Mouse (Mus musculus): ENCODE data around the gene Plxnb3. TPM values are rescaled to one million over a fixed set of nuclear protein-coding genes. Genes with fewer than 3 reads are reported as not detected.

The Plxnb3 gene
- polyA plus RNA-seq, 1 experiment from 2014 or later = 0.79 TPM

DNA sequence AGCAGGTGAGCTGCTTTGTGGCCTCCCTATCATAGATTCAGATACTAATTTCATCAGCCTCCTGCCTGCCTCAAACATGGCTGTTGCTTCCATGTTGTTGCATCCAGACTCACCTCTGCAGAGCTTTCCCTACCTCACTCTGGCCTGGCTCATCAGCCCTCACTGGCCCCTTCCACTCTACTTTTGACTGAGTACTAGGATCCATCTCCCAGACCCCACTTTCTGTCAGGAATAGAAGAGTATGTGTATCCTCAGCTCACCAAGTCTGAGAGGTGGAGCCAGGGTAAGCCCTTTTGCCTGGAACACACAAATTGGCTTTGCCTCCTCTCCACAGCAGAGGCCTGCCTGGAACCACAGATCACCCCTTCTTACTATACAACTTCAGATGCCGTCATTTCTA, 31.6 kb downstream of the Plxnb3 start:
- no peak overlapping the region for H3K27ac ChIP-seq (replicated peaks)
- peaks cover 26% of the 10 kb centered on the region for H3K4me1 ChIP-seq (replicated peaks)
- peak overlapping the region; percentile 59; the same call in 1 of the 2 replicates for H3K4me2 ChIP-seq
- no peaks in the 10 kb centered on the region for H3K27me3 ChIP-seq
- ATAC-seq (ENCODE audit: low FRiP score, low read depth) = no peak
- H3K4me3 ChIP-seq = no peak overlapping the region
- H3K9me3 ChIP-seq = no peaks in the 10 kb centered on the region
- no peak overlapping the region for H3K9ac ChIP-seq
- peaks cover 4% of the 10 kb centered on the region; the same call in 1 of the 2 replicates for H3K36me3 ChIP-seq
- WGBS = 97% methylated on average over 1 of the region's 1 CpGs

DNA sequence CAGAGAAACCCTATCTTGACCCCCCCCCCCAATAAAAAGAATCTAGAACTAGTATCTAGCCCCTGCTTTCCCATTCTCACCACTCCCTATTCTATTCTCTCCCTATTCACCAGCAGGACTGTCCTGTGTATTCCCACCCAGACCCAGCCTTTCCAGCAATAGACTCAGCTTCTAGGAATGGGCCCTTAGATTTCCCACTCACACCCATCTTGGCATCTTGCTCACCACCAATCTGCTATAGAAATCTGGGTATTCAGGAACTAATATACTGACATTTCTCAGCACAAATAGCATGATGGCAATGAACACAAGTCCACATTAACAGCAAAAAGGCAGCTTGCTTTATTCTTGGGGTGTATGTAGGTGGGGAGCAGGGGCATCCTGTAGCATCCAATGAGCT, 36.1 kb downstream of the Plxnb3 start:
- H3K4me3 ChIP-seq = no peak overlapping the region
- no peaks in the 10 kb centered on the region for H3K27me3 ChIP-seq
- no peak overlapping the region for H3K4me2 ChIP-seq
- peaks cover 10% of the 10 kb centered on the region for H3K4me1 ChIP-seq (replicated peaks)
- H3K9me3 ChIP-seq = no peaks in the 10 kb centered on the region
- H3K9ac ChIP-seq = no peak overlapping the region
- H3K36me3 ChIP-seq = peaks cover 4% of the 10 kb centered on the region; the same call in 1 of the 2 replicates
- no peak for ATAC-seq (ENCODE audit: low FRiP score, low read depth)
- H3K27ac ChIP-seq (replicated peaks) = no peak overlapping the region

DNA sequence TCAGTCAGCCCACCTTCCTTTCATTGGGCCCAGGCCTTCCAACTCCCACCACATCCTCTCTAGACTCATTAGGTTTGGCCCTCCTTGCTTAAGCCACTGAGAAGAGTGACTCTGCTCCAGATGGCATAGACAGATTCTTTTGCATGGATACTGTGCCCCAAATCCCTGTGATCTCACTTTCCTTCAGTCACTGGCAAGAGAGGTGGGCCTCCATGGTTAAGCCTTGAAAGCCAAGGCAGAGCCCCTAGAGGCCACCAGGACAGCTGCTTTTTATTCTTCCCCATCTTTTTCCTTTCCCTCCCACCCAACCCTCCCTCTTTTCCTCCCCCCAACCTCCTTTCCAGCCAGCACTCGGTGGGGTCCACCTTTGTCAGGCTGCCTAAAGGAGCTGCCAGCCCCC, 36.6 kb downstream of the Plxnb3 start:
- peaks cover 4% of the 10 kb centered on the region; the same call in 1 of the 2 replicates for H3K36me3 ChIP-seq
- 6% methylated on average over 1 of the region's 1 CpGs for WGBS
- H3K4me2 ChIP-seq = no peak overlapping the region
- H3K9me3 ChIP-seq = no peaks in the 10 kb centered on the region
- no peak overlapping the region for H3K9ac ChIP-seq
- peaks cover 6% of the 10 kb centered on the region for H3K4me1 ChIP-seq (replicated peaks)
- H3K4me3 ChIP-seq = no peak overlapping the region
- no peak overlapping the region for H3K27ac ChIP-seq (replicated peaks)
- ATAC-seq (ENCODE audit: low FRiP score, low read depth) = no peak
- no peaks in the 10 kb centered on the region for H3K27me3 ChIP-seq

DNA sequence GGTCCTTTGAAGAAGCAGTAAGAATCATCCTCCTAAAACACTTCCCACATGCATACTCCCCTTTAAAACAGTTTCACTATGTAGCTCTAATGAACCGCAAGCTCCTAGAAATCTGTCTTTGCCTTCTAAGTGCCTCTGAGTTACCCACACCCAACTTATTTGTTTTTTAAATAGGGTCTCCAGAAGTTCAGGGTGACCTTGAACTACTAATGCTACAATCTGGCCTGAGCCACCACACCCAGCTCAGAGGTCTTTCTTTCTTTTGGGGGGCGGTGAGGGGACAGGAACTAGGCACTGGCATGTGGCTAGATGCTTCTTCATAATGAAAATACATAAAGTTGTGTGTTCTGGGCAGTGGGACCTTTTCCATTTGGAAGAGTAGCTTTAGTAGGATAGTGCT, 40.6 kb downstream of the Plxnb3 start:
- no peak overlapping the region for H3K4me3 ChIP-seq
- H3K9ac ChIP-seq = no peak overlapping the region
- no peak overlapping the region for H3K4me2 ChIP-seq
- no peak for ATAC-seq (ENCODE audit: low FRiP score, low read depth)
- no peaks in the 10 kb centered on the region for H3K4me1 ChIP-seq (replicated peaks)
- WGBS = 93% methylated on average over 2 of the region's 2 CpGs
- no peaks in the 10 kb centered on the region for H3K36me3 ChIP-seq
- H3K9me3 ChIP-seq = no peaks in the 10 kb centered on the region
- H3K27ac ChIP-seq (replicated peaks) = no peak overlapping the region
- H3K27me3 ChIP-seq = no peaks in the 10 kb centered on the region

DNA sequence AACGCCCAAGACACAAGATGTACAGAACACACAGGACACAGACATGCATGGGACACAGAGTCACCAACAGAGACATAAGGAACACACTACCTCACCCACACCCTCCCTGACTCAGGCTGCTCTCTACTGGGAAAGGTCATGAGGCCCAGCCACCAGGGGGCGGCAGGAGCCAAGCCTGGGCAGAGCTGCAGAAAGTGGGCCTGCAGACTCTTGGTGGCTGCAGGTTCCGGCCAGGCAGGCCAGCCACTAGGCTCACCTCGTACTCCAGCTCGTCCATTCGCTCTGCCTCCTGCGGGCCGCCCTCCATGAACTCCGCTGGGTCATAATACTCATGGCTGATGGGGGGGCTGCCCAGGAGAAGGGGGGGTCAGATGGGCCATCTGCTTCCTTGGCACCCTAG, 41.6 kb downstream of the Plxnb3 start:
- Histone ChIP-seq H3K9ac (no peak overlapping the region), H3K27ac (replicated peaks) (no peak overlapping the region), H3K4me3 (no peak overlapping the region), H3K36me3 (no peaks in the 10 kb centered on the region), H3K4me2 (no peak overlapping the region), H3K27me3 (no peaks in the 10 kb centered on the region), H3K4me1 (replicated peaks) (no peaks in the 10 kb centered on the region), H3K9me3 (no peaks in the 10 kb centered on the region)
- 36% methylated on average over 9 of the region's 9 CpGs for WGBS
- ATAC-seq (ENCODE audit: low FRiP score, low read depth) = peak; percentile 60; the same call in 1 of the 2 replicates

DNA sequence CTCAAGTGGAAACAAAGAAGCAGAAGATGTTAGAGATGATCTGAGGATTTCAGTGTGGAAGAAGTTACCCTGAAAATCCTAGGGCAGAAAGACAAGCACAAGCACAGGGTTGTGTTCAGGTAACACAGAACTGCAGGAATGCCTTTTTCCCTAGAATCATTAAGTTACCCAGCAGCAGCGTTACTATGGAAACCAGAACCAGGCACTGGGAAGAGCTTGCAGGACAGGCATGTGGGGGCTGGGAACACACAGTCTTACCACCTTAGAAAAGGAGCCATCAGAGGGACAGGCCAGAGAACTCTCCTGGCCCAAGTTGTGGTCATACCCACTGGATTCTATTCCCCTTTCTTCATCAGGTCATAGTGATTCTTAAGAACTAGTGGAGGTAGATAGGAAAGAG, 48.9 kb downstream of the Plxnb3 start:
- Histone ChIP-seq H3K9me3 (no peaks in the 10 kb centered on the region), H3K27ac (replicated peaks) (peak overlapping the region; percentile 20; the same call in 1 of the 2 replicates), H3K4me3 (no peak overlapping the region), H3K36me3 (no peaks in the 10 kb centered on the region), H3K4me1 (replicated peaks) (peaks cover 5% of the 10 kb centered on the region), H3K9ac (no peak overlapping the region), H3K4me2 (no peak overlapping the region), H3K27me3 (no peaks in the 10 kb centered on the region)
- WGBS = 48% methylated on average over 1 of the region's 1 CpGs
- no peak; the same call in 1 of the 2 replicates for ATAC-seq (ENCODE audit: low FRiP score, low read depth)

DNA sequence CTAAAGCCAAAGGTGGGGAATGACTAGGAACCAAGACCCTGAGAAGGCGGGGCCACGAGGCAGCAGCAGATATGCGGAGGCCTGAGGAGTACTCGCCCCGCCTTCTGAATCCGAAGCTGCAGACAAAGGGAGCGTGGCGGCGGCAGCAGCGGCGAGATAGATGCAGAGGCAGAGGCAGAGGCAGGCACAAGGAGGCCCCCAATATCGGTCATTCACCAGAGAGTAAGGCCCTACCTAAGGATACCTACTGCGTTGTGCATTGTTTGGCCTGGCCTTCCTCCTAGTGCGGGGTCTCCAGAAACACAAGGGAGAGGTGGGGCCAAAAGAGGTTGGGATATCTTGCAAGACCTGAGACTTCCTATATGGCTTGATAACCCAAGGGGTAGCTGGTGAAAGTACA, 58.2 kb downstream of the Plxnb3 start:
- Histone ChIP-seq H3K4me3 (peak overlapping the region; percentile 29), H3K27me3 (no peaks in the 10 kb centered on the region), H3K27ac (replicated peaks) (peak overlapping the region; percentile 82), H3K9me3 (no peaks in the 10 kb centered on the region), H3K9ac (peak overlapping the region; percentile 34), H3K4me2 (peak overlapping the region; percentile 53), H3K36me3 (no peaks in the 10 kb centered on the region), H3K4me1 (replicated peaks) (0 out of 2 replicates have a peak, but pooled peaks cover 4% of the 10 kb centered on the region)
- ATAC-seq (ENCODE audit: low FRiP score, low read depth) = peak; percentile 88
- WGBS = 18% methylated on average over 14 of the region's 14 CpGs

DNA sequence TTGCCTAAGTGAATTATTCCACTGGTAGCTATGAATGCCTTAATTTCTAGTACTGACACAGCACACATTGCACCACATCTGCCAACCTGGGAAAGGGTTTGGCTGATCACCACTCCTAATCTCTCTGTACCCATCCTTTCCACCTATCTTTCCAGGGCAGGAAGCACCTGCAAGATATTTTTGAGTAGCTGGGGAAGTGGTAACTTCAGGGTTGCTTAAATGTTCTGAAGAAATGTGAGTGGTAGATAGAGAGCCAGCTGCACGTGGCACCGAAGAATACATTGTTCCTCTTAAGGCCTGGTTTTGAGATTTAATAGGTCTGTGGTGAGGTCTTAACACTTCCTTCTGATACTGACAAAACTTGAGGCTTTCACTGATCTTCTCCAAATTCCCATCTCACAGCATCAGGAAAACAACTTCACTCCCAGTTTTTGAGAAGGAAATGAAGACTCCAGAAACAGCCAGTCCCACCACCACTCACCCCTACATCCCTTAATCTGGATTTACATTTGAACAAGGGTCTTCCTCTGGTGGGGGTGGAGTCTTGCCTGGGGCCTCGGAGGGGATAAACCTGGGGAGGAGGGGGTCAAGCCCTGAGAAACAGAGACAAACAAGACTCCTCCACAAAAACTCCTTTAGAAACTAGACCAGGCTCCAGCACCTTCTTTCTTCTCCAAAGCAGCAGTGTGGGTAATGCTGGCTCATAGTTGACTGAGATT, 59.9 kb downstream of the Plxnb3 start:
- Histone ChIP-seq H3K36me3 (no peaks in the 10 kb centered on the region), H3K4me1 (replicated peaks) (peaks cover 5% of the 10 kb centered on the region; the same call in 1 of the 2 replicates), H3K4me2 (no peak overlapping the region), H3K9me3 (no peaks in the 10 kb centered on the region), H3K4me3 (no peak overlapping the region), H3K27ac (replicated peaks) (no peak overlapping the region), H3K27me3 (no peaks in the 10 kb centered on the region), H3K9ac (no peak overlapping the region)
- no peak for ATAC-seq (ENCODE audit: low FRiP score, low read depth)
- 51% methylated on average over 3 of the region's 3 CpGs for WGBS

Other genes starting within 250 kb of the Plxnb3 start
- gene Dusp9, start 117.7 kb upstream of the Plxnb3 start, polyA plus RNA-seq (2015; fragmentation: Nextera tagmentation; extraction: Ambion mirVana) = 0.82 and 1.0 TPM in 2 replicates
- gene Pnck, start 97.0 kb upstream of the Plxnb3 start, polyA plus RNA-seq (2015; fragmentation: Nextera tagmentation; extraction: Ambion mirVana) = 162 and 175 TPM in 2 replicates
- gene Slc6a8, start 83.9 kb upstream of the Plxnb3 start, polyA plus RNA-seq (2015; fragmentation: Nextera tagmentation; extraction: Ambion mirVana) = 6.7 and 7.0 TPM in 2 replicates
- gene Bcap31, start 40.9 kb upstream of the Plxnb3 start, polyA plus RNA-seq (2015; fragmentation: Nextera tagmentation; extraction: Ambion mirVana) = 134 and 137 TPM in 2 replicates
- 12.9 and 13.9 TPM in 2 replicates for gene Abcd1, start 40.5 kb upstream of the Plxnb3 start, polyA plus RNA-seq (2015; fragmentation: Nextera tagmentation; extraction: Ambion mirVana)
- 1.4 and 1.9 TPM in 2 replicates for gene Srpk3, start 17.3 kb downstream of the Plxnb3 start, polyA plus RNA-seq (2015; fragmentation: Nextera tagmentation; extraction: Ambion mirVana)
- 252 and 268 TPM in 2 replicates for gene Idh3g, start 29.8 kb downstream of the Plxnb3 start, polyA plus RNA-seq (2015; fragmentation: Nextera tagmentation; extraction: Ambion mirVana)
- gene Ssr4, start 29.9 kb downstream of the Plxnb3 start, polyA plus RNA-seq (2015; fragmentation: Nextera tagmentation; extraction: Ambion mirVana) = 143 and 154 TPM in 2 replicates
- 4.5 and 4.7 TPM in 2 replicates for gene Pdzd4, start 67.9 kb downstream of the Plxnb3 start, polyA plus RNA-seq (2015; fragmentation: Nextera tagmentation; extraction: Ambion mirVana)
- gene Avpr2, start 135.0 kb downstream of the Plxnb3 start, polyA plus RNA-seq (2015; fragmentation: Nextera tagmentation; extraction: Ambion mirVana) = 0.17 and 0.18 TPM in 2 replicates
- gene L1cam, start 139.0 kb downstream of the Plxnb3 start, polyA plus RNA-seq (2015; fragmentation: Nextera tagmentation; extraction: Ambion mirVana) = 85.5 and 126 TPM in 2 replicates
- 3.5 and 3.6 TPM in 2 replicates for gene Arhgap4, start 164.8 kb downstream of the Plxnb3 start, polyA plus RNA-seq (2015; fragmentation: Nextera tagmentation; extraction: Ambion mirVana)
- gene Naa10, start 164.9 kb downstream of the Plxnb3 start, polyA plus RNA-seq (2015; fragmentation: Nextera tagmentation; extraction: Ambion mirVana) = 93.3 and 98.4 TPM in 2 replicates
- 13.3 and 14.1 TPM in 2 replicates for gene Renbp, start 173.8 kb downstream of the Plxnb3 start, polyA plus RNA-seq (2015; fragmentation: Nextera tagmentation; extraction: Ambion mirVana)
- 46.4 and 47.1 TPM in 2 replicates for gene Hcfc1, start 209.3 kb downstream of the Plxnb3 start, polyA plus RNA-seq (2015; fragmentation: Nextera tagmentation; extraction: Ambion mirVana)